Mouse (Mus musculus): ENCODE results near the gene Cldn7. TPM values are rescaled to one million over a fixed set of nuclear protein-coding genes. Genes with fewer than 3 reads are reported as not detected.
"Not testable (repeated sequence)": the region's sequence is repeated elsewhere in the genome, so short reads cannot be mapped to it uniquely, and the experiment has no call there.

The Cldn7 gene
- total RNA-seq, 2 experiments from 2014 or later = 0.66 TPM; not detected in 1

DNA sequence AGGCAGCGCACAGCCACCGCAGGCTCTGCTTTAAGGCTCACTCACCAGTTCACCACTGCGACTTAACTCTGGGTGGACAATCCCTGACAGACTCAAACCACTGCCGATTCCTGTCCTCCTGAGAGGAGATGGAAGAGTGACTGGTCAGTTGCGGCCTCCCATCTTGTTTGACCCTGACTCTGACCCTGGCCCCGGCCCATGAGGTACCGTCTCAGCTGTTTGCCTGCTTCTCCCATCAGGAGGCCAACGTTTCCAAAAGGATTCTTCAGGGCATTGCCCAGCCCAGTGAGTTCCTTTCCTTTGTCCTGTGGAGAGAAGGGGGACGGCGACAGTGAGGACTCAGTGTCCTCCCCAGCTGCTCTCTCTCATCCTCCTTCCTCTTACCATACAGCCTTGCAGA, 46.4 kb downstream of the Cldn7 start:
- DNase-seq (ENCODE audit: low spot score in 2 of 2) = peak in 1 of 2 experiments; percentile 20

DNA sequence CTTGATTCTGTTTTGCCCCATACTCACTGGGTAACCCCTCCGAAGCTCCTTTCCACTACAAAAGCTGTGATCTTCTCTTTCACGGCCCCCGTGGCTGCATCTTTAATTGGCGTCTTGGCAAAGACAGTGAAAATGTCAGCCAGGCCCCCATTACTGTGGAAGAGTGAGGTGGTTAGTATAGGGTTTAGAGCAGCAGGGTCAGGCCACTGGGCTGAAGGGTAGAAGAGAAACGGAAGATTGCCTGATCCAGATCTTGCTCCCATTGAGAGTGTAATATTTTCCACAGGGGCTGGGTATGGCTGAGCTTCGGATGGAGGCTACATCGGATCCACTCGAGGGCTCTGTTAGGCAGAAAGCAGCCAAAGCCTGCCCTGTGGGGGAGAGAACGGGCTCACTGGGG, 48.4 kb downstream of the Cldn7 start:
- no peak for DNase-seq (ENCODE audit: low spot score in 2 of 2)

DNA sequence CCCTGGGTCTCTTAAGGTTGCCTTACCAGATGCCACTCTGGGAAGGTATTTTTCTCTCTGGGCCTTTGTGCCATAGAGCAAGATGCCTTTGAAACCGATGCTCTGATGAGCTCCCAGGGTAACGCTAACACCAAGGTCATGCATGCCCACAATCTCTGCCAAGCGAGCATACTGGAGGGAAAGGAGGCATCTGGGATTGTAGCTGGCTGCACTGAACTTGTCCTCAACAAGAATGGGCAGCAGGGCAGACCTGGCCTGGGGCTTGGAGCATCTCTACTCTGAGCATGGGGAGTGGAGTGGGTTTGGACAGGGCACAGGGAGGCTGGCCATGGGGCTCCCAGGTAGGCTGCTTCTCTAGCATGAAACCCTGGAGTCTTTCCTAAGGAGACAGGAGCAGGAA, 48.8 kb downstream of the Cldn7 start:
- DNase-seq (ENCODE audit: low spot score in 2 of 2) = peak in 1 of 2 experiments; percentile 23

- DNase-seq (ENCODE audit: low spot score in 2 of 2) = peak in 1 of 2 experiments; percentile 18
Measured at GRCm38 (mm10) chr11:70014051-70014450, 49.5 kb downstream of the Cldn7 start.

GRCm38 (mm10) chr11:70014880-70015558, 50.4 kb downstream of the Cldn7 start, which contains the start of gene Acadvl:
Gene Acadvl (minus strand): TSS chr11:70015411.
- DNase-seq (ENCODE audit: low spot score in 2 of 2) = peak; percentile 86 to 88

DNA sequence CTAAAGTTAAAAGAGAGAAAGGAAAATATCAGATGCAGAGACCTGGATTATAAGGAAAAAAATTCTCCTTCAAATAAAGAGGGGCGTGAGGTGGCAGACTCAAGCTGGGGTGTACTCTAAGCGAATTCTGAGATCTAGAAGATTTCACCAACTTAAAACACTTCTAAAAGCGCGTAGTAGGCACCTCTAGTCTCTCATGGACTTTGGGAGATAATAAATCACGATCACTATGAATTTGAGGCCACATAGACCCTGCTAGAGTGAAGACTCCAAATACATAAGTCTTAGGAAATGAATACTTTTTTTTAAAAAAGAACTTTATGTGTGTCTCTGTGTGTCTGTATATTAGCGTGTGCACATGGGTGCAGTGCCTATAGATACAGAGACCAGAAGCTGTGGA, 51.1 kb downstream of the Cldn7 start:
- DNase-seq (ENCODE audit: low spot score in 2 of 2) = no peak

- DNase-seq (ENCODE audit: low spot score in 2 of 2) = not testable (repeated sequence)
Measured at GRCm38 (mm10) chr11:70016177-70016576, 51.6 kb downstream of the Cldn7 start.

- no peak for DNase-seq (ENCODE audit: low spot score in 2 of 2)
Measured at GRCm38 (mm10) chr11:70016669-70017068, 52.1 kb downstream of the Cldn7 start, which contains the start of gene Dlg4. Gene Dlg4 (plus strand): TSS chr11:70016942.

DNA sequence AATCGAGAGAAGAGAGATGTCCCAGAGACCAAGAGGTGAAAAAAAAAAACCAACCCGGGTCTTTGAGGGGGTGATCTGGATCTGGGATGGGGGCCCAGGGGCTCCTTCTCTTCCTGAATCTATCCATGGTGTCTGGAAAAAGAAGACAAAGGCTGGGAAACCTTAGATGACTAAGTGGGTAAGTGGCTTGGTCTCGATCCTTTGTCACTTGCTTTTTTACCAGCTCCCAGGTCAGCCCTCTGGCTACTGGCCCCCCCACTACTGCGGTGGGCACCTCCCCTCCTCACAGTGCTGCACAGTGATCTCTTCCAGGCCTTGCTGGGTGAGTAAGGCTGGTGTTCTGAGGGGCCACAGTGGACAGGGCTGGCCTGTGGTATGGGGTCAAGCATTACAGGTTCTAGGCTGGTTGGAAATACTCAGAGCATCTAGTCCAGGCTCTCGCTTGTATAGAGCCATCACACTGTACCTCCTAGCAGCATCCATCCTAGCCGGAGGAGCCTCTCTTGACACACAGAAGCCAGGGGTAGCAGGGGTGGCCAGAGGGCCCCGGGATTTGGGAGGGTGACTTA, 52.7 kb downstream of the Cldn7 start:
- no peak for DNase-seq (ENCODE audit: low spot score in 2 of 2)

Small RNA genes lying within 50 kb of the gene (microRNA-seq; reads per million reads assigned to microRNA genes)
- gene Gm44349 (ENCODE audit: borderline number of aligned reads in 2 of 2) (0 reads per million in 2 experiments), gene Mir324 (ENCODE audit: borderline number of aligned reads in 2 of 2) (3,053 to 4,108 reads per million in 2 experiments)

Other genes with a start within 250 kb of the Cldn7 start
- gene Polr2a, start 206.1 kb upstream of the Cldn7 start, total RNA-seq (2021) = 10 to 100 TPM; 55.4 to 79.7 TPM
- gene Slc35g3, start 202.8 kb upstream of the Cldn7 start, total RNA-seq (2021) = not detected
- gene Zbtb4, start 198.9 kb upstream of the Cldn7 start, total RNA-seq (2021) = 10 to 100 TPM; 48.2 to 71.4 TPM
- gene Chrnb1, start 168.8 kb upstream of the Cldn7 start, total RNA-seq (2021) = 1 to 10 TPM; 1.3 to 3.9 TPM
- gene Fgf11, start 162.9 kb upstream of the Cldn7 start, total RNA-seq (2021) = 10 to 100 TPM in 1 of 2 experiments, 1 to 10 TPM in 1; 3.0 to 13.0 TPM
- gene Tmem102, start 159.2 kb upstream of the Cldn7 start, total RNA-seq (2021) = under 1 TPM; 0.36 to 0.51 TPM
- not detected for gene Gm39566, start 149.5 kb upstream of the Cldn7 start, total RNA-seq (2021)
- gene Spem2, start 146.3 kb upstream of the Cldn7 start, total RNA-seq (2021) = not detected
- not detected for gene Spem1, start 142.6 kb upstream of the Cldn7 start, total RNA-seq (2021)
- gene Nlgn2, start 127.0 kb upstream of the Cldn7 start, total RNA-seq (2021) = 10 to 100 TPM; 19.7 to 24.9 TPM
- gene Tmem256, start 126.3 kb upstream of the Cldn7 start, total RNA-seq (2021) = 100 to 1,000 TPM; 145 TPM
- 10 to 100 TPM; 38.2 to 46.2 TPM for gene Plscr3, start 118.4 kb upstream of the Cldn7 start, total RNA-seq (2021)
- gene Tnk1, start 106.0 kb upstream of the Cldn7 start, total RNA-seq (2021) = under 1 TPM in 1 of 2 experiments, not detected in 1; 0.38 TPM
- not detected for gene Tmem95, start 86.8 kb upstream of the Cldn7 start, total RNA-seq (2021)
- 1 to 10 TPM; 3.6 to 6.0 TPM for gene Kctd11, start 83.4 kb upstream of the Cldn7 start, total RNA-seq (2021)
- 1 to 10 TPM in 1 of 2 experiments, under 1 TPM in 1; 0.43 to 1.5 TPM for gene Acap1, start 69.2 kb upstream of the Cldn7 start, total RNA-seq (2021)
- under 1 TPM; 0.29 to 0.86 TPM for gene 2810408A11Rik, start 63.8 kb upstream of the Cldn7 start, total RNA-seq (2021)
- 10 to 100 TPM; 48.5 to 53.9 TPM for gene Neurl4, start 63.7 kb upstream of the Cldn7 start, total RNA-seq (2021)
- gene Gps2, start 50.9 kb upstream of the Cldn7 start, total RNA-seq (2021) = 10 to 100 TPM; 47.3 to 52.4 TPM
- 100 to 1,000 TPM; 579 to 673 TPM for gene Eif5a, start 42.8 kb upstream of the Cldn7 start, total RNA-seq (2021)
- 10 to 100 TPM; 14.2 to 32.6 TPM for gene Ybx2, start 29.0 kb upstream of the Cldn7 start, total RNA-seq (2021)
- 100 to 1,000 TPM in 1 of 2 experiments, 10 to 100 TPM in 1; 70.7 to 200 TPM for gene Slc2a4, start 16.6 kb upstream of the Cldn7 start, total RNA-seq (2021)
- 100 to 1,000 TPM; 114 to 123 TPM for gene Ctdnep1, start 16.4 kb downstream of the Cldn7 start, total RNA-seq (2021)
- 10 to 100 TPM; 62.7 to 81.3 TPM for gene Elp5, start 17.7 kb downstream of the Cldn7 start, total RNA-seq (2021)
- 100 to 1,000 TPM; 436 to 473 TPM for gene Gabarap, start 26.4 kb downstream of the Cldn7 start, total RNA-seq (2021)
- gene Phf23, start 31.0 kb downstream of the Cldn7 start, total RNA-seq (2021) = 10 to 100 TPM; 51.5 to 57.5 TPM
- gene Dvl2, start 35.8 kb downstream of the Cldn7 start, total RNA-seq (2021) = 10 to 100 TPM; 13.8 to 14.9 TPM
- gene Acadvl, start 50.6 kb downstream of the Cldn7 start, total RNA-seq (2021) = 1,000 to 10,000 TPM in 1 of 2 experiments, 100 to 1,000 TPM in 1; 522 to 1,041 TPM
- gene Dlg4, start 52.2 kb downstream of the Cldn7 start, total RNA-seq (2021) = 10 to 100 TPM; 24.6 to 33.0 TPM
- gene Asgr1, start 89.3 kb downstream of the Cldn7 start, total RNA-seq (2021) = under 1 TPM in 1 of 2 experiments, not detected in 1; 0.50 TPM
- gene Asgr2, start 127.9 kb downstream of the Cldn7 start, total RNA-seq (2021) = 1 to 10 TPM in 1 of 2 experiments, under 1 TPM in 1; 0.83 to 2.5 TPM
- 1 to 10 TPM; 3.8 to 9.2 TPM for gene Mgl2, start 165.6 kb downstream of the Cldn7 start, total RNA-seq (2021)
- gene Clec10a, start 191.4 kb downstream of the Cldn7 start, total RNA-seq (2021) = 1 to 10 TPM; 2.5 to 9.2 TPM
- 1 to 10 TPM in 1 of 2 experiments, under 1 TPM in 1; 0.53 to 1.1 TPM for gene Slc16a11, start 248.0 kb downstream of the Cldn7 start, total RNA-seq (2021)

All from adrenal gland, adult 18-20 months (tissue).